Mouse (Mus musculus) bone marrow, adult 2 months (tissue): ENCODE data around the gene Pkp3.
A peak's percentile ranks its signal among the peaks of the same experiment; 100 is the strongest.

Experiments used
- CTCF ChIP-seq: fragments of 200-500 bp; IDR thresholded peaks from 2 replicates; pipeline ENCODE4 v1.5.1; 2011; ENCODE audit warnings: low read length, control low read depth; ENCODE audit not compliant: control insufficient read depth, insufficient read depth
- POLR2A ChIP-seq: fragments of 200-500 bp; IDR thresholded peaks from 2 replicates; pipeline ENCODE4 v1.6.1; 2011; ENCODE audit warnings: low read depth, mild to moderate bottlenecking, control low read depth, low read length, borderline replicate concordance; ENCODE audit not compliant: control insufficient read depth

DNA sequence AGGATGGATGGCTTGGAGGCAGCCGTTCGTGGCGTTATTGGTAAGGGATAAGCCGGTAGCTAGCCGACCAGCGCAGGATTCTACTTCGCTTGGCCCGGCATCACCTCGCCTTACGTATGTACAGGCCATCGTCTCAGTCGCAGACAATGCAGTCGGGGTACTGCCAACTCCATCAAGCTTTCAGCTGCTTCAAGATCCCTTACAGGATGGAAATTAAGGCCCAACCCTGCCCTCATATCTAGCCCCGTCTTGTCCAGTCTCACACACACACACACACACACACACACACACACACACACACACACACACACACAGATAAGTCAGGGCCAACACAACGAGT, 45.5 kb downstream of the Pkp3 start:
- TF ChIP-seq CTCF (no peak), POLR2A (peak; percentile 62; the same call in 1 of the 2 replicates)
